Mouse (Mus musculus) heart, adult 8-10 months (tissue): ENCODE measurements around the gene 2900026A02Rik. TPM values are rescaled to one million over a fixed set of nuclear protein-coding genes. Genes with fewer than 3 reads are reported as not detected.

Experiments used
- DNase-seq: peaks from one replicate; pipeline ENCODE4 v3.0.0; 2022; ENCODE audit warnings: low spot score
- total RNA-seq, 4 experiments: library from RNA; stranded (reverse); gene quantifications; 2 replicates each; pipeline ENCODE4 v1.2.4; 2022

2900026A02Rik gene
- total RNA-seq, 4 experiments from 2014 or later: 15.4 to 21.6 (median 20.3) TPM

GRCm38 (mm10) chr5:113043531-113043930 lies 177.5 kb downstream of the 2900026A02Rik start:
- peak; percentile 40 for DNase-seq

DNA sequence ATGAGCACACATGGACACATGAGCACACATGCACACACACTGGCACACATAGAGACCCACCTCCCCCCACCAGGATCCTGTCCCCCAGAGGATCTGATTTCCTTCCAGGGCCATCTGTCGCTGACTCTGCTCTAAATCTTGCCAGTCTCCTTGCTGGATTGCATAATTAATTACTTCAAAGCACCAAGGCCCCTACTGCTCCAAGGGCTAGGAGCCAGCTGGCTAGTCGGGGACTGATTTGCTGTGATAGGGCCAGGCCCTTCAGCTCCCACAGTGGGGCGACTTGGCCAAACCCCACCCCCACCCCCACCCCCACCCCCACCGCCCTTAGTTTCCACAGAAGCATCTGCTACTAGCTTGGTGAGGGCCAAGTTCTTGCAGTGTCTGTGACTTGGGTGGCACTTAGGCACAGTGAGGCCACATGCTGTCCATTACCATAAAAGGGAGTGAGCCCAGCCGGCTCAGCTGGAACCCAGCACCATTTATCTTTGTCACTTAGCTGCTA lies 179.4 kb downstream of the 2900026A02Rik start:
- no peak for DNase-seq

DNA sequence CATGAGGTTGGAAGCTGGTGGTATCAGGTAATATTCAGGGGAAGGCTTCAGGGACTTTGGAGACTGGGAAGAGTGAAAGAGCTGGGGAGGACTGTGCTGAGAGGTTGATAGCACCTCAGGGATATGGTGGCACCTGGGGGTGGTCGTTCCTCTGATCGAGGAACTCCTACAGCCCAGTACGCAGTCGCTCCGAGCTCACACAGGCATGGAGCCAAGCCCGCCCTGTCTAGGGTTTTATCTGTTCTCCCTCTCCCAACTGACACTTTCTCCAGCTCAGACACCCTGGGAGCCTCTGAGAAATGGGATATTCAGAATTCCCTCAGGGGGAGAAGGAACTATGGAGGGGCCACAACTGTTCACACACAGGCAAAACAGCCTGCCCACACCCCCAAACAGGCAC lies 180.3 kb downstream of the 2900026A02Rik start:
- DNase-seq: no peak

DNA sequence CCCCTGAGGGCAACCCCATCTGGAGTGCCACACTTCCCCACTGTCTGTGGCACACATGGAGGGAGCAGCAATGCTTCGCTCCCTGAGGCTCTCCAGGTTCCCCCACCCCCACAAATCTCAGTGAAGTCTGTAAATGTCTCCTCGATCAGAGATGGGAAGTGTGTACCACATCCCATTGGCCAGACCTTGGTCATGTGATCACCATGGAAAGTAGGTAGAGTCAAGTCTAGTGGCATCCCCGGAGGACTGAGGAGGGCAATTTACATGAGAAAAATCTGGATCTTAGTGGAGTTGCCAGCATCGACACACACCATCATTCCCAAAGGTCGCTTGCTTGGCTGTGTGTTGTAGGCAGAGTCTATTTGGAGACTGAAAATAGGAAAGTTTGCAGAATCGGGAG lies 182.4 kb downstream of the 2900026A02Rik start:
- DNase-seq: no peak

Other genes with a start within 250 kb of the 2900026A02Rik start
- gene Grk3, start 205.4 kb downstream of the 2900026A02Rik start, total RNA-seq: 1 to 10 TPM; 3.5 to 5.2 (median 4.6) TPM
- gene Crybb2, start 151.1 kb downstream of the 2900026A02Rik start, total RNA-seq: not detected
- gene Crybb3, start 139.7 kb downstream of the 2900026A02Rik start, total RNA-seq: 1 to 10 TPM in 1 of 4 experiments, under 1 TPM in 3; 0.92 to 1.3 (median 0.93) TPM
- not detected for gene Tmem211, start 5.7 kb upstream of the 2900026A02Rik start, total RNA-seq
- under 1 TPM; 0.37 to 0.84 (median 0.58) TPM for gene Sgsm1, start 89.5 kb upstream of the 2900026A02Rik start, total RNA-seq
- not detected for gene Aym1, start 136.1 kb upstream of the 2900026A02Rik start, total RNA-seq